12 mouse cellular contexts compared by ENCODE assay signal in genomic region chr5:24877836-24878624, GRCm38 (mm10). TPM values are rescaled to one million over a fixed set of nuclear protein-coding genes. Genes with fewer than 3 reads are reported as not detected.
DNase-seq lines count a peak whose midpoint lies in the region; ATAC-seq lines count a peak whose summit lies in the region.
"Had no signal": no experiment of that assay in that cellular context is flagged by ENCODE, and none has a peak within 500 bp of the region (broad histone marks: within the 10 kb centered on the region; RNA-seq: fewer than 3 reads in every experiment).

No protein-coding gene starts in this region.

- peaks cover 6% of the 10 kb centered on the region; the same call in 1 of the 2 replicates for H3K9me3 ChIP-seq in heart, embryonic 14.5 days (ENCODE audit: control insufficient read depth, low read length)
- no peaks in the 10 kb centered on the region for H3K9me3 ChIP-seq in heart, embryonic 15.5 days (replicated peaks)
- no peaks in the 10 kb centered on the region for H3K9me3 ChIP-seq in liver, embryonic 13.5 days (replicated peaks)
- H3K9me3 ChIP-seq: forebrain, embryonic 10.5 days; limb, embryonic 15.5 days; midbrain, embryonic 12.5 days had no signal

- H3K27ac ChIP-seq in heart, embryonic 14.5 days (replicated peaks in 1 of 2; ENCODE audit: control insufficient read depth in 1 of 2, insufficient read depth in 1 of 2, low read depth in 2 of 2, low read length in 2 of 2): peak overlapping the region; percentile 70 to 75; a peak in 3 of 4 replicates
- H3K27ac ChIP-seq in heart, embryonic 15.5 days: peak overlapping the region; percentile 69
- peak overlapping the region; percentile 43; the same call in 1 of the 2 replicates for H3K27ac ChIP-seq in liver, embryonic 13.5 days
- H3K27ac ChIP-seq: forebrain, embryonic 10.5 days; left cerebral cortex, adult 2 months; limb, embryonic 15.5 days; midbrain, embryonic 12.5 days had no signal

- peak overlapping the region; percentile 6; the same call in 1 of the 2 replicates for H3K4me2 ChIP-seq in heart, embryonic 14.5 days (ENCODE audit: low read length)
- H3K4me2 ChIP-seq in heart, embryonic 15.5 days: no peak overlapping the region
- 0 out of 2 replicates have a peak overlapping the region, but pooled peaks have one; percentile 10 for H3K4me2 ChIP-seq in liver, embryonic 13.5 days
- H3K4me2 ChIP-seq: limb, embryonic 15.5 days; midbrain, embryonic 12.5 days had no signal

- H3K4me3 ChIP-seq in heart, embryonic 14.5 days (ENCODE audit: control insufficient read depth in 1 of 2, insufficient read depth in 1 of 2, low read depth in 1 of 2, low read length in 2 of 2): no peak overlapping the region
- H3K4me3 ChIP-seq in heart, embryonic 15.5 days: no peak overlapping the region
- no peak overlapping the region for H3K4me3 ChIP-seq in liver, embryonic 13.5 days (replicated peaks)
- H3K4me3 ChIP-seq: forebrain, embryonic 10.5 days; left cerebral cortex, adult 2 months; limb, embryonic 15.5 days; midbrain, embryonic 12.5 days had no signal

- no peak for ATAC-seq in heart, embryonic 14.5 days (ENCODE audit: insufficient number of reproducible peaks, insufficient read depth, low FRiP score, low read depth)
- ATAC-seq in heart, embryonic 15.5 days (replicated peaks; ENCODE audit: insufficient number of reproducible peaks, insufficient read depth, low FRiP score, low read depth): no peak
- peak; percentile 70 for ATAC-seq in liver, embryonic 13.5 days (ENCODE audit: low read depth)

- peak overlapping the region; percentile 46; the same call in 1 of the 2 replicates for H3K9ac ChIP-seq in heart, embryonic 14.5 days (ENCODE audit: low read length)
- no peak overlapping the region for H3K9ac ChIP-seq in heart, embryonic 15.5 days
- no peak overlapping the region for H3K9ac ChIP-seq in liver, embryonic 13.5 days
- H3K9ac ChIP-seq: limb, embryonic 15.5 days; midbrain, embryonic 12.5 days had no signal

- H3K4me1 ChIP-seq in heart, embryonic 14.5 days (ENCODE audit: control insufficient read depth in 2 of 2, insufficient read depth in 2 of 2, low read length in 2 of 2): peaks cover 8 to 12% of the 10 kb centered on the region in 2 experiments
- H3K4me1 ChIP-seq in heart, embryonic 15.5 days (replicated peaks): peaks cover 11% of the 10 kb centered on the region
- H3K4me1 ChIP-seq in liver, embryonic 13.5 days (replicated peaks): peaks cover 29% of the 10 kb centered on the region
- H3K4me1 ChIP-seq: forebrain, embryonic 10.5 days; limb, embryonic 15.5 days; midbrain, embryonic 12.5 days had no signal

- no peaks in the 10 kb centered on the region for H3K27me3 ChIP-seq in heart, embryonic 14.5 days (ENCODE audit: control insufficient read depth, insufficient read depth, low read length)
- H3K27me3 ChIP-seq in heart, embryonic 15.5 days: no peaks in the 10 kb centered on the region
- H3K27me3 ChIP-seq in liver, embryonic 13.5 days: no peaks in the 10 kb centered on the region
- H3K27me3 ChIP-seq: limb, embryonic 15.5 days; midbrain, embryonic 12.5 days had no signal

- DNase-seq in heart, postnatal 36 days: no peak
- peak; percentile 24 for DNase-seq in MN1 (ENCODE audit: low spot score)
- no peak for DNase-seq in liver, embryonic 13.5 days
- no peak for DNase-seq in thymus, postnatal 10 days (ENCODE audit: low spot score in 2 of 2)
- no peak for DNase-seq in urinary bladder, postnatal 4 days (ENCODE audit: low spot score in 2 of 2)
- DNase-seq in left cerebral cortex, adult 18-20 months (ENCODE audit: low spot score in 2 of 2): no peak

- intact Hi-C loops in heart, postnatal 36 days (cut with DNase I): no loop called here

- WGBS in heart, embryonic 14.5 days: 42% methylated on average over 11 of the region's 11 CpGs
- 47% methylated on average over 11 of the region's 11 CpGs for WGBS in heart, embryonic 15.5 days
- 31% methylated on average over 11 of the region's 11 CpGs for WGBS in liver, embryonic 13.5 days (ENCODE audit: insufficient replicate concordance)

- H3K36me3 ChIP-seq in heart, embryonic 14.5 days (ENCODE audit: control insufficient read depth, insufficient read depth, low read length): peaks cover 81% of the 10 kb centered on the region
- peaks cover 52% of the 10 kb centered on the region for H3K36me3 ChIP-seq in heart, embryonic 15.5 days
- H3K36me3 ChIP-seq in liver, embryonic 13.5 days: no peaks in the 10 kb centered on the region

RNA-seq across cellular contexts. Expression of gene Rheb, which starts 35.6 kb away (rescaled TPM):
- polyA plus RNA-seq in heart, embryonic 14.5 days (2014; fragmentation: Nextera tagmentation; extraction: Ambion mirVana): 274 and 275 TPM in 2 replicates
- 10 to 100 TPM; 75.8 to 85.5 TPM for total RNA-seq in heart, postnatal 36 days (2021)
- 211 and 262 TPM in 2 replicates for polyA plus RNA-seq in heart, embryonic 15.5 days (2015; fragmentation: Nextera tagmentation; extraction: Ambion mirVana)
- polyA plus RNA-seq in liver, embryonic 13.5 days (2015; fragmentation: Nextera tagmentation; extraction: Ambion mirVana): 105 and 133 TPM in 2 replicates
- total RNA-seq in left cerebral cortex, adult 18-20 months (2021): 100 to 1,000 TPM; 130 to 134 TPM
